Mouse (Mus musculus) erythroblast, embryonic 14.5 days (primary cell): ENCODE measurements around the gene Gcm1. TPM values are rescaled to one million over a fixed set of nuclear protein-coding genes. Genes with fewer than 3 reads are reported as not detected.

Experiments used
- H3K27me3 ChIP-seq: 2 replicates; pipeline ENCODE4 v1.6.1; 2012; ENCODE audit warnings: inconsistent platforms; ENCODE audit not compliant: control insufficient read depth
- H3K36me3 ChIP-seq: 2 replicates; pipeline ENCODE4 v1.6.1; 2012; ENCODE audit warnings: mild to moderate bottlenecking, inconsistent platforms; ENCODE audit not compliant: control insufficient read depth
- H3K4me1 ChIP-seq: 2 replicates; pipeline ENCODE4 v1.6.1; 2012; ENCODE audit warnings: inconsistent platforms; ENCODE audit not compliant: control insufficient read depth
- H3K4me3 ChIP-seq: replicated peaks from 2 replicates; pipeline ENCODE3; 2012; ENCODE audit warnings: moderate library complexity, mild to moderate bottlenecking, inconsistent platforms
- H3K9me3 ChIP-seq: 2 replicates; pipeline ENCODE4 v1.6.1; 2012; ENCODE audit warnings: low read length, inconsistent platforms, mixed read lengths; ENCODE audit not compliant: control insufficient read depth
- GATA1 ChIP-seq: IDR thresholded peaks from 2 replicates; pipeline ENCODE4 v1.6.1; 2012; ENCODE audit warnings: low read length, inconsistent platforms, mixed read lengths
- TAL1 ChIP-seq: IDR thresholded peaks from 3 replicates; pipeline ENCODE4 v1.6.1; 2012; ENCODE audit warnings: low read length, inconsistent platforms, mixed read lengths
- polyA plus RNA-seq: library from polyadenylated mRNA; stranded (reverse); fragments of >175 nt; gene quantifications from 2 replicates; pipeline ENCODE4 v1.2.3, GENCODE M21; 2012

The Gcm1 gene
- polyA plus RNA-seq, 1 experiment = not detected

- H3K36me3 ChIP-seq = peaks cover 63% of the 10 kb centered on the region
- TF ChIP-seq TAL1 = peak; percentile 80
- TF ChIP-seq GATA1 = peak; percentile 86
- peaks cover 2% of the 10 kb centered on the region for H3K9me3 ChIP-seq
- peak overlapping the region; percentile 100 for H3K4me3 ChIP-seq
- H3K4me1 ChIP-seq = peaks cover 67% of the 10 kb centered on the region
- no peaks in the 10 kb centered on the region for H3K27me3 ChIP-seq
These were observed 53.8 kb downstream of the Gcm1 start for GRCm38 (mm10) chr9:78105501-78105932.

GRCm38 (mm10) chr9:78106821-78107220 is 55.1 kb downstream of the Gcm1 start:
- Histone ChIP-seq H3K9me3 (peaks cover 2% of the 10 kb centered on the region), H3K4me3 (peak overlapping the region; percentile 100), H3K4me1 (peaks cover 65% of the 10 kb centered on the region), H3K36me3 (peaks cover 50% of the 10 kb centered on the region), H3K27me3 (no peaks in the 10 kb centered on the region)
- TF ChIP-seq TAL1 (no peak), GATA1 (no peak)

- no peaks in the 10 kb centered on the region for H3K27me3 ChIP-seq
- peak overlapping the region; percentile 100 for H3K4me3 ChIP-seq
- peaks cover 43% of the 10 kb centered on the region for H3K36me3 ChIP-seq
- H3K9me3 ChIP-seq = peaks cover 2% of the 10 kb centered on the region
- peaks cover 61% of the 10 kb centered on the region for H3K4me1 ChIP-seq
- TF ChIP-seq TAL1 (no peak), GATA1 (no peak)
These were observed 55.8 kb downstream of the Gcm1 start for GRCm38 (mm10) chr9:78107582-78107911.

- no peaks in the 10 kb centered on the region for H3K27me3 ChIP-seq
- H3K4me3 ChIP-seq = peak overlapping the region; percentile 100
- TF ChIP-seq TAL1 = no peak
- peaks cover 37% of the 10 kb centered on the region for H3K36me3 ChIP-seq
- peaks cover 60% of the 10 kb centered on the region for H3K4me1 ChIP-seq
- peaks cover 2% of the 10 kb centered on the region for H3K9me3 ChIP-seq
These were observed 56.4 kb downstream of the Gcm1 start for GRCm38 (mm10) chr9:78107912-78108795.

GRCm38 (mm10) chr9:78108796-78109239 is 57.1 kb downstream of the Gcm1 start, which contains the start of the genes Fbxo9 and Ick:
Fbxo9 (minus strand) TSS chr9:78109065.
Ick (plus strand) TSS chr9:78109192.
- Histone ChIP-seq H3K9me3 (peaks cover 2% of the 10 kb centered on the region), H3K4me3 (peak within 1 kb of the TSS; percentile 100), H3K27me3 (no peaks in the 10 kb centered on the region), H3K4me1 (peaks cover 61% of the 10 kb centered on the region), H3K36me3 (peaks cover 30% of the 10 kb centered on the region)
- TF ChIP-seq GATA1 (no peak), TAL1 (no peak)

- peaks cover 62% of the 10 kb centered on the region for H3K4me1 ChIP-seq
- H3K36me3 ChIP-seq = peaks cover 22% of the 10 kb centered on the region
These were observed 57.9 kb downstream of the Gcm1 start for GRCm38 (mm10) chr9:78109656-78110055.

GRCm38 (mm10) chr9:78111456-78111855 is 59.7 kb downstream of the Gcm1 start:
- Histone ChIP-seq H3K4me3 (no peak overlapping the region), H3K36me3 (peaks cover 8% of the 10 kb centered on the region), H3K9me3 (no peaks in the 10 kb centered on the region), H3K27me3 (no peaks in the 10 kb centered on the region), H3K4me1 (peaks cover 47% of the 10 kb centered on the region)
- TF ChIP-seq TAL1 = no peak
- no peak for TF ChIP-seq GATA1

More at GRCm38 (mm10) chr9:78109656-78110055, 57.9 kb downstream of the Gcm1 start:
- H3K27me3 ChIP-seq = no peaks in the 10 kb centered on the region
- H3K4me3 ChIP-seq = peak overlapping the region; percentile 100
- no peaks in the 10 kb centered on the region for H3K9me3 ChIP-seq
- TF ChIP-seq TAL1 (no peak), GATA1 (no peak)

- Histone ChIP-seq H3K27me3 (no peaks in the 10 kb centered on the region), H3K4me3 (peak overlapping the region; percentile 87), H3K9me3 (no peaks in the 10 kb centered on the region), H3K36me3 (peaks cover 4% of the 10 kb centered on the region), H3K4me1 (peaks cover 48% of the 10 kb centered on the region)
- TF ChIP-seq TAL1 (no peak), GATA1 (no peak)
These were observed 61.2 kb downstream of the Gcm1 start for GRCm38 (mm10) chr9:78112770-78113537.

GRCm38 (mm10) chr9:78113538-78113885 is 61.8 kb downstream of the Gcm1 start:
- Histone ChIP-seq H3K27me3 (no peaks in the 10 kb centered on the region), H3K4me3 (peak overlapping the region; percentile 87), H3K36me3 (peaks cover 4% of the 10 kb centered on the region), H3K9me3 (no peaks in the 10 kb centered on the region), H3K4me1 (peaks cover 51% of the 10 kb centered on the region)
- TF ChIP-seq GATA1 (no peak), TAL1 (no peak)

Other genes with a start within 250 kb of the Gcm1 start
- 0.03 and 0.09 TPM in 2 replicates for gene Elovl5, start 134.6 kb upstream of the Gcm1 start, polyA plus RNA-seq
- gene Fbxo9, start 57.1 kb downstream of the Gcm1 start, polyA plus RNA-seq = 20.3 and 21.9 TPM in 2 replicates
- 0.35 and 0.62 TPM in 2 replicates for gene Ick, start 57.3 kb downstream of the Gcm1 start, polyA plus RNA-seq
- 0.65 and 1.0 TPM in 2 replicates for gene Gsta4, start 130.8 kb downstream of the Gcm1 start, polyA plus RNA-seq
- not detected in 2 replicates for gene Gsta1, start 178.7 kb downstream of the Gcm1 start, polyA plus RNA-seq
- gene Gm3776, start 205.2 kb downstream of the Gcm1 start, polyA plus RNA-seq = not detected in 2 replicates
- not detected in 2 replicates for gene Gm10639, start 238.0 kb downstream of the Gcm1 start, polyA plus RNA-seq